Mouse (Mus musculus) E14TG2a.4 (cell line): ENCODE data around the gene Agpat3.

Experiments used
- CTCF ChIP-seq: conservative IDR thresholded peaks from 2 replicates; pipeline ENCODE4 v1.5.1; 2014; ENCODE audit warnings: low read length
- NANOG ChIP-seq: IDR thresholded peaks from 2 replicates; pipeline ENCODE4 v1.6.1; 2014; ENCODE audit warnings: borderline replicate concordance, low read length, mixed read lengths

DNA sequence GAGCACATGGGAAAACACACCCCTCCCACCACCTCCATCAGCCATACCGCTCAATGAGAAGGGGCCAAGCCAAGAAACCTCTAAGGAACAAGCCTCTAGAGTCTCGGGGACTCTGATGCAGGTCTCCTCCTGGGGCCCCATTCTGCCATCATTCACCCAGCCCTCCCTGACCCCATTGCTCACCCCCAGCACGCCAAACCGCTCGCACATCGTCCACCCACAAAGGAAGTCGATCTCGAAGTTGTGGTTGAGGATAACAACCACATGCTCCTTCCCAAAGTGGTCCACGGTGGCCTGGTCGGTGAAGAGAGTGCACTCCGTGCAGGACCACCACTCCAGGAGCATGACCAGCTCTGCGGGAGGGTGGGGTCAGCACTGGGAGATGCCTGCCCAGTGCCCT, 67.5 kb downstream of the Agpat3 start:
- TF ChIP-seq CTCF, result no peak
- TF ChIP-seq NANOG, result no peak
